Mouse (Mus musculus): ENCODE measurements around the gene Slc12a8. TPM values are rescaled to one million over a fixed set of nuclear protein-coding genes. Genes with fewer than 3 reads are reported as not detected.
A peak's percentile ranks its signal among the peaks of the same experiment; 100 is the strongest.

Gene Slc12a8
- polyA plus RNA-seq, 1 experiment from 2014 or later: 0.92 TPM

DNA sequence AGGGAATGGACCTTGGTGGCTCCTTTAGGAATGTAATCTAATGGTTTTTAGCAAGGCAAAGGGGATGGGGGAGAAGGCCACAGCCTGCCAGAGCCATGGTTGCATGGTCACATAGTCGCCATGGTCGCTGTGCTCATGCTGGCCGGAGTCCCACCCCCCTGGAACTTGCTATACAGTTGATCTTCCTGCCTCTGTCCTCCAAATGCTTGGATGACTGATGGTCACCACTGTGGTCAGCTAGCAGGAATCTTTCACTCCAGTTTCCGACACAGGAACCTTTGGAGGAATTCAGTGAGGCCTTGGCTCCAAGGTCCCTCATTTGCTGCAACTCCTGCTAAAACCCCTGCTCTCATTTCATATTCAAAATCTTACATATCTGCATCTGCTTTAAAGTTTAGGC, 79.1 kb downstream of the Slc12a8 start:
- WGBS: 93% methylated on average over 4 of the region's 4 CpGs
- no peak overlapping the region for H3K4me3 ChIP-seq (replicated peaks; ENCODE audit: low read length)
- no peak overlapping the region for H3K27ac ChIP-seq (ENCODE audit: low read length)
- H3K36me3 ChIP-seq (ENCODE audit: control insufficient read depth, insufficient read depth): no peaks in the 10 kb centered on the region
- no peaks in the 10 kb centered on the region for H3K9me3 ChIP-seq (ENCODE audit: control insufficient read depth, low read length)
- no peak for ATAC-seq
- no peaks in the 10 kb centered on the region for H3K27me3 ChIP-seq (replicated peaks; ENCODE audit: control insufficient read depth, insufficient read depth, low read length)
- no peak overlapping the region for H3K4me2 ChIP-seq (ENCODE audit: low read length)
- H3K9ac ChIP-seq (replicated peaks; ENCODE audit: low read depth, low read length): no peak overlapping the region
- H3K4me1 ChIP-seq (replicated peaks; ENCODE audit: control insufficient read depth, insufficient read depth, low read length): peaks cover 4% of the 10 kb centered on the region; the same call in 1 of the 2 replicates

DNA sequence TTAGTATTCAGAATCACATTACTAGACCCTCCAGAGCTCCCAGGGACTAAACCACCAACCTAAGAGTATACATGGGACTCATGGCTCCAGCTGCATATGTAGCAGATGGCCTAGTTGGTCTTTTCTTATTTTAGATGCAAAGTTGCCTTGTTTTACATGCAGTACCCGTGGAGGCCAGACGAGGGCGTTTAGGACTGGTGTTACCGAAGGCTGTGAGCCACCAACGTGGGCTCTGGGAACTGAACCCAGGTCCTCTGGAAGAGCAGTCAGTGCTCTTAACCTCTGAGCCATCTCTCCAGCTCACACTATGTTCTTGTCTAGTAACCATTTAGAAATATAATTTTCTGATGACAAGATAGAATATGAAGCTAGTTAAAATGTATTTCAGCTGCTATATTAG, 83.1 kb downstream of the Slc12a8 start:
- Histone ChIP-seq H3K27me3 (replicated peaks; ENCODE audit: control insufficient read depth, insufficient read depth, low read length) (no peaks in the 10 kb centered on the region), H3K9ac (replicated peaks; ENCODE audit: low read depth, low read length) (no peak overlapping the region), H3K4me2 (ENCODE audit: low read length) (no peak overlapping the region), H3K36me3 (ENCODE audit: control insufficient read depth, insufficient read depth) (no peaks in the 10 kb centered on the region), H3K4me1 (replicated peaks; ENCODE audit: control insufficient read depth, insufficient read depth, low read length) (no peaks in the 10 kb centered on the region), H3K27ac (ENCODE audit: low read length) (no peak overlapping the region), H3K4me3 (replicated peaks; ENCODE audit: low read length) (no peak overlapping the region), H3K9me3 (ENCODE audit: control insufficient read depth, low read length) (no peaks in the 10 kb centered on the region)
- no peak for ATAC-seq
- WGBS: 38% methylated on average over 5 of the region's 5 CpGs

DNA sequence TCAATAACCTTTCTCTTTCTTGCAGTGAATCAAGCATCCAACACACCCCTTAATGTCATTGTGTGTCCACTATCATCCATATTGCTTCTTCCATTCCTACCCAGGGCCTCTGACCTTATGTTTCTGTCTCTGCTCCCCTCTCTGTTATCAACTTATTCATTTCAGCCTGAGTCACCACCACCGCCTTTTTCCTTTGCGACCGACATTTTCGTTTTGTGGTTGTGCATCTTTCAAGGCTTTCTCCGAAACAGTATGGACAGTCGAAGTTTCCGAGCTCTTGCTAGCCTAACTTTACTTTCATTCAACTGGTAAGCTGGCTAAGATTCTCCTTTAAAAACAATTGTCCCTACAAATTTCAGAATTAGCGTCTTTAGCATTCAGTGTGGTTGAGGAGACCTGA, 84.2 kb downstream of the Slc12a8 start:
- peaks cover 10% of the 10 kb centered on the region for H3K4me1 ChIP-seq (replicated peaks; ENCODE audit: control insufficient read depth, insufficient read depth, low read length)
- H3K9me3 ChIP-seq (ENCODE audit: control insufficient read depth, low read length): no peaks in the 10 kb centered on the region
- H3K4me3 ChIP-seq (replicated peaks; ENCODE audit: low read length): no peak overlapping the region
- H3K4me2 ChIP-seq (ENCODE audit: low read length): no peak overlapping the region
- no peaks in the 10 kb centered on the region for H3K36me3 ChIP-seq (ENCODE audit: control insufficient read depth, insufficient read depth)
- WGBS: 94% methylated on average over 8 of the region's 8 CpGs
- H3K9ac ChIP-seq (replicated peaks; ENCODE audit: low read depth, low read length): no peak overlapping the region
- H3K27ac ChIP-seq (ENCODE audit: low read length): no peak overlapping the region
- no peaks in the 10 kb centered on the region for H3K27me3 ChIP-seq (replicated peaks; ENCODE audit: control insufficient read depth, insufficient read depth, low read length)
- no peak for ATAC-seq

DNA sequence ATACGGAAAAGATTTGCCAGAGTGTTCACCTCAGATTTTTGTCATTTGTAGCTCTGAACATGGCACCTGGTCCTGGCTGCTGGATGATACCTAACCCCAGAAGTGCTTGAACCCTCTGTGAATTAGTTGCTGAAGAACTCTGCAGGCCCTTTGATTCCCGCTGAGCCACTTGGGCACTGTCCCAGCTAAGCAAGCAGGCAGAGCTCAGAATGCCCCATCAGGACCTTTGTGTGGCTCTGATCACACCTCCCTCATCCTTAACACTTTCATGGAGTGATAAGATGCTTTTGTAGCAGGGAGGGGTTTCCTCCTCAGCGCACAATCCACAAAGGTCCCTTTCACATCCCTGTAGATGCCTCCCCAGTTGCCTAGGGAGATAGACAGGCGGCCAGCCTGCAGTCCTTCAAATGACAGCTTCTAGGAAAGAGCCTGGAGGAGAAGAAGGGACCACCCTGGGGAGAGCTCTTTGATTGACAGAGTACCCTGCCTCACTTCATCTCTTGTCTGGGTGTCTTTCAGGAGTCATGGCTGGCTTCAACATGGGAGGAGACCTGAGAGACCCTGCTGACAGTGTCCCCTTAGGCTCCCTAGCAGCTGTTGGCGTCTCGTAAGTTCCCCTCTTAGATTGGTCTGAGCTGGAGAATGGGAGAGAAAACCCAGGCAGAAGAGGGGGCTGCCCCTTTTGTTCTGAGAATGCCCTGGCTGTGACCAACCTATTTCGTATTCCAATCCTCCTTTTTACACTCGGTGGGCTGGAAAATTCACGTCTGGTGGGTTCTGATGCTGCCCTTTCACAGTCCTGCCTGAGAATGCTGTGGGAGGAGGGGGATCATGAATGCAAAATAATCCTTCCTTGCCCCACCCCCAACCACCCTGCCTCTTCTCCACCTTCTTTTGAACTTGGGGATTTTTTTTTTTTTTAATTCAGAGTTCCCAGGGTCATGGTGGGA, 88.8 kb downstream of the Slc12a8 start:
- peak; percentile 92 for ATAC-seq
- Histone ChIP-seq H3K27ac (ENCODE audit: low read length) (peak overlapping the region; percentile 77), H3K9me3 (ENCODE audit: control insufficient read depth, low read length) (no peaks in the 10 kb centered on the region), H3K36me3 (ENCODE audit: control insufficient read depth, insufficient read depth) (no peaks in the 10 kb centered on the region), H3K4me1 (replicated peaks; ENCODE audit: control insufficient read depth, insufficient read depth, low read length) (peaks cover 21% of the 10 kb centered on the region), H3K27me3 (replicated peaks; ENCODE audit: control insufficient read depth, insufficient read depth, low read length) (no peaks in the 10 kb centered on the region), H3K4me3 (replicated peaks; ENCODE audit: low read length) (no peak overlapping the region), H3K9ac (replicated peaks; ENCODE audit: low read depth, low read length) (no peak overlapping the region), H3K4me2 (ENCODE audit: low read length) (no peak overlapping the region)
- WGBS: 10% methylated on average over 9 of the region's 9 CpGs

DNA sequence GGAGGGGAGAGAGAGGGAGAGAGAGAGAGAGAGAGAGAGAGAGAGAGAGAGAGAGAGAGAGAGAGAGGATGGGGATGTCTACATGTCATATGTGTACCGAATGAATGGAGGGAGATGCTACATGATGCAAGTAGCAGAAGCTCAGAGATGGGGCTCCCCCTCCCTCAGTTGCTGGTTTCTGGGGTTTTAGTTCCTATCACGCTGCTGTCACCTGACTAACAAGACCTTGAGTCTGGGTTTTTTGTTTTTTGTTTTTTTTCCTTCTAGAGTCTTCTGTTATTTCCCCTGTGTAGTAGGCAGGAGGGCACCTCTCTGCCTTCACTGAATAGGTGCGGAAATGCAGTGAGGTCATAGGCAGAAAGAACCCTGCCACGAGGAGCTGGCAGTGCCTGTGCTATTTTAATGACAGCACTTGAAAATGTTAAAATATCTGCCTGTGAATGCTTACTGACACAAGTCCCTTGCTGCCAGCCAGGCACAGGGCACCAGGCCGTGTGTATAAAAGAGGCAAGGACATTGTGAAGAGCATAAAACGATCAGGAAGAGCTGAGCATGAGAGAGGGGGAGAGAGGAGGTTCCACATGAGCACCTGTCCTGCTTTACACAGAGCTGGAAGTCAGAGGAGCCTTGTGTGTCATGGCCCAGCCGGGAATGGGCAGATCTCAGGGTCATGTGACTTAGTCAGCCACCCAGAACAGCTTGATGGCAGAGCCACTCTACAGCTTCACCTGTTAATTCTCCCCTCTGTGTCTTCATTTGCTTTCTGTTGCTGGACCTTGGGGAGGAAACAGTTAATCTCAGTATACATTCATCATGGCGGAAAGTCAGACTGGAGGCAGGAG, 89.8 kb downstream of the Slc12a8 start:
- H3K27me3 ChIP-seq (replicated peaks; ENCODE audit: control insufficient read depth, insufficient read depth, low read length): no peaks in the 10 kb centered on the region
- H3K27ac ChIP-seq (ENCODE audit: low read length): peak overlapping the region; percentile 79
- H3K9ac ChIP-seq (replicated peaks; ENCODE audit: low read depth, low read length): no peak overlapping the region
- peaks cover 23% of the 10 kb centered on the region for H3K4me1 ChIP-seq (replicated peaks; ENCODE audit: control insufficient read depth, insufficient read depth, low read length)
- H3K4me3 ChIP-seq (replicated peaks; ENCODE audit: low read length): no peak overlapping the region
- H3K4me2 ChIP-seq (ENCODE audit: low read length): no peak overlapping the region
- ATAC-seq: peak; percentile 26
- no peaks in the 10 kb centered on the region for H3K9me3 ChIP-seq (ENCODE audit: control insufficient read depth, low read length)
- H3K36me3 ChIP-seq (ENCODE audit: control insufficient read depth, insufficient read depth): no peaks in the 10 kb centered on the region
- WGBS: 9% methylated on average over 8 of the region's 8 CpGs

DNA sequence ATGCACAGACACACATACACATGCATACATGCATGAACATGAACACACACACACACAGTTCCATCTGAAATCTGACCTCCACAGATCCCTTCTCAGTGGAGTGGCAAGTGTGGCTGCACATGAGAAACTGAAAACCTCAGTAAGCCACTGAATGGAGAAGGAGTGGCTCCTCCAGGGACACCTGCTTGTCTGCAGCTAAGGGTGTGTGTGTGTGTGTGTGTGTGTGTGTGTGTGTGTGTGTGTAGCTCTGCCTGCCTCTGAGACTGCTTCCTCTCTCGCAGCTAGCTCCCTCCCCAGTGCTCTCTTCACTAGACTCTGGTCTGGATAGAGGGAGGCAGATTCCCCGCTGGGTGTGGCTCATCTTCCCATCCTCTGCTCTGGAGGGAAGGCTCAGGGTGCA, 92.4 kb downstream of the Slc12a8 start:
- Histone ChIP-seq H3K9me3 (ENCODE audit: control insufficient read depth, low read length) (no peaks in the 10 kb centered on the region), H3K36me3 (ENCODE audit: control insufficient read depth, insufficient read depth) (no peaks in the 10 kb centered on the region), H3K27ac (ENCODE audit: low read length) (no peak overlapping the region), H3K4me3 (replicated peaks; ENCODE audit: low read length) (no peak overlapping the region), H3K9ac (replicated peaks; ENCODE audit: low read depth, low read length) (no peak overlapping the region), H3K27me3 (replicated peaks; ENCODE audit: control insufficient read depth, insufficient read depth, low read length) (no peaks in the 10 kb centered on the region), H3K4me2 (ENCODE audit: low read length) (no peak overlapping the region), H3K4me1 (replicated peaks; ENCODE audit: control insufficient read depth, insufficient read depth, low read length) (peaks cover 26% of the 10 kb centered on the region)
- WGBS: 76% methylated on average over 2 of the region's 2 CpGs
- no peak for ATAC-seq

DNA sequence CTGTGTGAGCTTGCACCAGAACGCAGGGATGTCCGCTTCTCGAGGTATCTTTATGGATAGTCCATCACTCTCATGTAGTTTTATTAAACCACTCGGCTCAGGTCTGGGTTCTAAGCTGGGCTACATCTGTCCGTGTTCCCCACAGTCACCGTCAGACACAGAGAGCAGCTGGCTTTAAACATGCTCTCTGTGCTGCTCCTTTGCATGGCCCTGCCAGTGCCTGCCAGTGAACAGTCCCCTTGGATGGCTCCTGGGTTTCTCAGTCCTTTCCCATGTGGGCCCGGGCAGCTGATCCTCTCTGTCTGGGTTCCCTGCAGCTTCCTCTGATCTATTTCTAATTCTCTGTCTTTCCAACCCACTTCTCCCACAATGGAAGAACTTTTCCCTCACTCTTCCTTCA, 93.3 kb downstream of the Slc12a8 start:
- Histone ChIP-seq H3K4me3 (replicated peaks; ENCODE audit: low read length) (no peak overlapping the region), H3K27ac (ENCODE audit: low read length) (no peak overlapping the region), H3K36me3 (ENCODE audit: control insufficient read depth, insufficient read depth) (no peaks in the 10 kb centered on the region), H3K4me1 (replicated peaks; ENCODE audit: control insufficient read depth, insufficient read depth, low read length) (peaks cover 23% of the 10 kb centered on the region), H3K9me3 (ENCODE audit: control insufficient read depth, low read length) (no peaks in the 10 kb centered on the region), H3K27me3 (replicated peaks; ENCODE audit: control insufficient read depth, insufficient read depth, low read length) (no peaks in the 10 kb centered on the region), H3K9ac (replicated peaks; ENCODE audit: low read depth, low read length) (no peak overlapping the region), H3K4me2 (ENCODE audit: low read length) (no peak overlapping the region)
- no peak for ATAC-seq
- 79% methylated on average over 7 of the region's 7 CpGs for WGBS

DNA sequence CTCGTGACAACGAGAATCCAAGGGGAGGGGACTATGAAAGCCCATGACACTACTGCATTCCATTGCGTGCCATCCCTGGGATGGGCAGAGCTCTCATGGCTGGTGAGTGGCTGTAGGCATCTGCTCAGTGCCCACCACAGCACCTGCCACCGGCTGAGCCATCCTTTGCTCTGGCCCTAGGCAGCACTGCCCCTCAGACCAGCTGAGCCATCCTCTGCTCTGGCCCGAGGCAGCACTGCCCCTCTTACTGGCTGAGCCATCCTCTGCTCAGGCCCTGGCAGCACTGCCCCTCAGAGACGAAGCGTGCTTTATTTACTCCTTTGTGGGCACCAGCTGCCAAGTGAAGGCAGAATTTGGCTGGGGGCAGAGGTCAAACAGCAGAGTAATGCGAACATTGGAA, 94.2 kb downstream of the Slc12a8 start:
- Histone ChIP-seq H3K36me3 (ENCODE audit: control insufficient read depth, insufficient read depth) (no peaks in the 10 kb centered on the region), H3K27ac (ENCODE audit: low read length) (no peak overlapping the region), H3K4me1 (replicated peaks; ENCODE audit: control insufficient read depth, insufficient read depth, low read length) (peaks cover 15% of the 10 kb centered on the region), H3K9ac (replicated peaks; ENCODE audit: low read depth, low read length) (no peak overlapping the region), H3K27me3 (replicated peaks; ENCODE audit: control insufficient read depth, insufficient read depth, low read length) (no peaks in the 10 kb centered on the region), H3K4me3 (replicated peaks; ENCODE audit: low read length) (no peak overlapping the region), H3K9me3 (ENCODE audit: control insufficient read depth, low read length) (no peaks in the 10 kb centered on the region), H3K4me2 (ENCODE audit: low read length) (no peak overlapping the region)
- 69% methylated on average over 8 of the region's 8 CpGs for WGBS
- ATAC-seq: no peak

DNA sequence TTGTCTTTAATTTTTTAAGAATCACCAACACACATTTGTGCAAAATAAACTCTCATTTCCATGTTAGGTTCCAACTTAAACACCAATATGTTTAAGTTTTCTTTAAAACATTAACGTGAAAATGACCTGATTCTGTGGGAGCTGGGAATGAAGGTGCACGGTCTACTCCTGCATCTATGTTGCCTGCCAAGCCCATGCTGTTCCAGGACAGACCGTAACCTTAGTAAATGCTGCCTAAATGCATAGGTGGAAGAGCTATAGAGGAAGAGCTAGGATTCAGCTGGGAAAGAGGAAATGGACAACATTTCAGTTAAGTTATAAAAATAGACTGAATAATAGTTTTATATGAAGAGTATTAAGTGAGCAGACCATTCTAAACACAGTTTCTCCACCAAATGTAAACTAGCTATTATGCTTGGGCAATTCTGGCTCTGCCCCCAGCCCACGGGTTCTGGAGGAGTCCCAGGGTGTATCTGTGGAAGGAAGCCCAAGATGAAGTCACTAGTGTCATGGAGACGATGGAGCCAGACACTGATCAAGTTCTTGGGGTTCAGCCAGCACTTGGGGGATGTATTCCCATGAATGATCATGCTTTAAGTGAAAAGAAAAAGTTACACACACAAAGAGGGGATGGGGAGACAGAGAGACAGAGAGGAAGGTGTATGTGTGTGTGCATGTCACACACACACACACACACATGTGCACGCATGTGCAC, 95.1 kb downstream of the Slc12a8 start:
- Histone ChIP-seq H3K4me1 (replicated peaks; ENCODE audit: control insufficient read depth, insufficient read depth, low read length) (peaks cover 6% of the 10 kb centered on the region), H3K4me2 (ENCODE audit: low read length) (no peak overlapping the region), H3K27ac (ENCODE audit: low read length) (no peak overlapping the region), H3K4me3 (replicated peaks; ENCODE audit: low read length) (no peak overlapping the region), H3K9me3 (ENCODE audit: control insufficient read depth, low read length) (no peaks in the 10 kb centered on the region), H3K9ac (replicated peaks; ENCODE audit: low read depth, low read length) (no peak overlapping the region), H3K36me3 (ENCODE audit: control insufficient read depth, insufficient read depth) (no peaks in the 10 kb centered on the region), H3K27me3 (replicated peaks; ENCODE audit: control insufficient read depth, insufficient read depth, low read length) (no peaks in the 10 kb centered on the region)
- ATAC-seq: no peak
- WGBS: 72% methylated on average over 6 of the region's 6 CpGs
